Mouse (Mus musculus) left cerebral cortex, postnatal 25 days (tissue): Measurements from ENCODE around the gene 4933402E13Rik. TPM values are rescaled to one million over a fixed set of nuclear protein-coding genes. Genes with fewer than 3 reads are reported as not detected.

Experiments
- DNase-seq, 2 experiments: peaks; one replicate each; pipeline ENCODE4 v3.0.0; 2022; ENCODE audit warnings: low spot score in 2 of 2, mixed read lengths in 1 of 2
- intact Hi-C: fragments of 180-260 bp; cut with DNase I; formaldehyde crosslinking; loops from one replicate; pipeline ENCODE4 v1.15.1; 2025
- total RNA-seq, 2 experiments: library from RNA; stranded (reverse); gene quantifications; 2 replicates each; pipeline ENCODE4 v1.2.3; 2021

The 4933402E13Rik gene
- total RNA-seq = not detected

DNA sequence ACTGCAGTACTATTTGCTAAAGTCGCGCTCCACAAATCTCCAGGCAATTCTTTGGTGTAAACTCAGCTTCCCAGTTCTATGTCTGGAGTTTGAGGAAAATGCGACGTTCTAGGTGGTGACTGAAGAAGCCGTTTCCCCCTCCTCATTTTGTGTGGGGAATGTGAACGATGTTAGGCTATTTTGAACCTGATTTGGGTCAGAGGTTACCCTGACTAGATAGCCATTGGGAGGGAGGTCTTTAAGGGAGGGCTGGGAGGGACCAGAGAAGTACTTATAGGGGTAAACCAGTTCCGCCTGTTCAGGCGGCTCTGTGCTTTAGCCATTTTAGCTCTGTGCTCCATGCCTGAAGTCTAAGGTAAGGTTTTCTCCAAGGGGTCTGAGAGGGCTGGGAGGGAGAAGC is at the start of gene 4933402E13Rik:
Gene 4933402E13Rik, plus strand, starts transcription at position 301 of the 400 bp plus-strand sequence.
- intact Hi-C loops = no loop called here

More for the DNA sequence above, at the start of gene 4933402E13Rik:
- DNase-seq = no peak

Other genes starting within 250 kb of the 4933402E13Rik start
- gene 4931400O07Rik, start 184.5 kb downstream of the 4933402E13Rik start, total RNA-seq = not detected